ENCODE assay signal across 8 mouse cellular contexts in genomic region chr7:4922931-4923565, GRCm38 (mm10). TPM values are rescaled to one million over a fixed set of nuclear protein-coding genes. Genes with fewer than 3 reads are reported as not detected.
A peak's percentile ranks its signal among the peaks of the same experiment; 100 is the strongest.
DNase-seq lines count a peak whose midpoint lies in the region; ATAC-seq lines count a peak whose summit lies in the region.

No protein-coding gene starts in this region.

- under 1% methylated on average over 14 of the region's 14 CpGs for WGBS in embryonic facial prominence, embryonic 11.5 days
- under 1% methylated on average over 14 of the region's 14 CpGs for WGBS in hindbrain, embryonic 11.5 days
- WGBS in midbrain, embryonic 13.5 days = 1% methylated on average over 14 of the region's 14 CpGs

- H3K27ac ChIP-seq in embryonic facial prominence, embryonic 11.5 days (replicated peaks; ENCODE audit: low read depth, low read length) = peak overlapping the region; percentile 87
- peak overlapping the region; percentile 93 for H3K27ac ChIP-seq in hindbrain, embryonic 11.5 days (ENCODE audit: low read depth, low read length)
- peak overlapping the region; percentile 100 for H3K27ac ChIP-seq in midbrain, embryonic 13.5 days

- H3K4me3 ChIP-seq in embryonic facial prominence, embryonic 11.5 days (ENCODE audit: low read depth, low read length) = peak overlapping the region; percentile 23
- H3K4me3 ChIP-seq in hindbrain, embryonic 11.5 days (ENCODE audit: low read depth, low read length) = peak overlapping the region; percentile 34
- peak overlapping the region; percentile 42 for H3K4me3 ChIP-seq in midbrain, embryonic 13.5 days (replicated peaks)

- H3K9me3 ChIP-seq in embryonic facial prominence, embryonic 11.5 days (replicated peaks; ENCODE audit: control insufficient read depth, low read length) = no peaks in the 10 kb centered on the region
- H3K9me3 ChIP-seq in hindbrain, embryonic 11.5 days (ENCODE audit: control insufficient read depth, low read length) = no peaks in the 10 kb centered on the region
- H3K9me3 ChIP-seq in midbrain, embryonic 13.5 days = no peaks in the 10 kb centered on the region

- H3K4me1 ChIP-seq in embryonic facial prominence, embryonic 11.5 days (ENCODE audit: control insufficient read depth, insufficient read depth, low read length) = peaks cover 25% of the 10 kb centered on the region
- peaks cover 29% of the 10 kb centered on the region for H3K4me1 ChIP-seq in hindbrain, embryonic 11.5 days (replicated peaks; ENCODE audit: control insufficient read depth, insufficient read depth, low read length)
- H3K4me1 ChIP-seq in midbrain, embryonic 13.5 days (replicated peaks) = peaks cover 68% of the 10 kb centered on the region

- peak overlapping the region; percentile 50 for H3K9ac ChIP-seq in embryonic facial prominence, embryonic 11.5 days (replicated peaks; ENCODE audit: low read length)
- H3K9ac ChIP-seq in hindbrain, embryonic 11.5 days (ENCODE audit: low read depth, low read length) = peak overlapping the region; percentile 55
- H3K9ac ChIP-seq in midbrain, embryonic 13.5 days (replicated peaks) = peak overlapping the region; percentile 74

- peak; percentile 11 for ATAC-seq in embryonic facial prominence, embryonic 11.5 days (replicated peaks; ENCODE audit: insufficient number of reproducible peaks, low FRiP score, low TSS enrichment, low read depth)
- peak; percentile 59 for ATAC-seq in hindbrain, embryonic 11.5 days (ENCODE audit: low FRiP score)
- ATAC-seq in midbrain, embryonic 13.5 days = peak; percentile 46

- no peaks in the 10 kb centered on the region for H3K27me3 ChIP-seq in embryonic facial prominence, embryonic 11.5 days (ENCODE audit: control insufficient read depth, insufficient read depth, low read length)
- no peaks in the 10 kb centered on the region for H3K27me3 ChIP-seq in hindbrain, embryonic 11.5 days (ENCODE audit: control insufficient read depth, insufficient read depth, low read length)
- H3K27me3 ChIP-seq in midbrain, embryonic 13.5 days = no peaks in the 10 kb centered on the region

- peak; percentile 29 for DNase-seq in thymus, postnatal 25 days
- DNase-seq in thymus, postnatal 10 days (ENCODE audit: low spot score in 2 of 2) = no peak
- DNase-seq in embryonic facial prominence, embryonic 11.5 days (ENCODE audit: low spot score) = peak; percentile 91
- DNase-seq in hindbrain, embryonic 11.5 days (ENCODE audit: low spot score) = peak; percentile 91
- DNase-seq in layer of hippocampus, postnatal 36 days = peak; percentile 78 to 80
- DNase-seq in telencephalon, adult 2 months (ENCODE audit: low read depth, low spot score) = peak; percentile 54
- DNase-seq in adrenal gland, adult 8-10 months = no peak

- peaks cover 8% of the 10 kb centered on the region for H3K36me3 ChIP-seq in embryonic facial prominence, embryonic 11.5 days (replicated peaks; ENCODE audit: control insufficient read depth, insufficient read depth, low read depth, low read length)
- H3K36me3 ChIP-seq in hindbrain, embryonic 11.5 days (ENCODE audit: control insufficient read depth, insufficient read depth, low read length) = 0 out of 2 replicates have a peak, but pooled peaks cover 7% of the 10 kb centered on the region
- peaks cover 33% of the 10 kb centered on the region for H3K36me3 ChIP-seq in midbrain, embryonic 13.5 days

- peak overlapping the region; percentile 53 for H3K4me2 ChIP-seq in embryonic facial prominence, embryonic 11.5 days (ENCODE audit: low read depth, low read length)
- H3K4me2 ChIP-seq in hindbrain, embryonic 11.5 days (replicated peaks; ENCODE audit: low read depth, low read length) = peak overlapping the region; percentile 84
- H3K4me2 ChIP-seq in midbrain, embryonic 13.5 days (replicated peaks) = peak overlapping the region; percentile 76

RNA-seq across cellular contexts. Expression of gene Nat14, which starts 1.2 kb away (rescaled TPM):
- 2.7 and 2.8 TPM in 2 replicates for polyA plus RNA-seq in embryonic facial prominence, embryonic 11.5 days (2014; fragmentation: Nextera tagmentation; extraction: Ambion mirVana)
- polyA plus RNA-seq in hindbrain, embryonic 11.5 days (2014; fragmentation: Nextera tagmentation; extraction: Ambion mirVana) = 7.1 and 7.3 TPM in 2 replicates
- total RNA-seq in layer of hippocampus, postnatal 36 days (2021) = 100 to 1,000 TPM; 119 to 120 TPM
- polyA plus RNA-seq in midbrain, embryonic 13.5 days (2015; fragmentation: Nextera tagmentation; extraction: Ambion mirVana) = 29.5 and 31.1 TPM in 2 replicates
- total RNA-seq in adrenal gland, adult 8-10 months (2022) = 10 to 100 TPM in 2 of 4 experiments, 1 to 10 TPM in 2; 8.5 to 13.3 (median 10.4) TPM

RNA-seq across cellular contexts. Expression of gene Ssc5d, which starts 2.5 kb away (rescaled TPM):
- 0.97 and 1.2 TPM in 2 replicates for polyA plus RNA-seq in embryonic facial prominence, embryonic 11.5 days (2014; fragmentation: Nextera tagmentation; extraction: Ambion mirVana)
- 1.1 and 1.4 TPM in 2 replicates for polyA plus RNA-seq in hindbrain, embryonic 11.5 days (2014; fragmentation: Nextera tagmentation; extraction: Ambion mirVana)
- 1 to 10 TPM; 2.9 to 3.8 TPM for total RNA-seq in layer of hippocampus, postnatal 36 days (2021)
- 0.88 and 0.98 TPM in 2 replicates for polyA plus RNA-seq in midbrain, embryonic 13.5 days (2015; fragmentation: Nextera tagmentation; extraction: Ambion mirVana)
- total RNA-seq in adrenal gland, adult 8-10 months (2022) = 1 to 10 TPM; 1.7 to 4.5 (median 2.2) TPM

RNA-seq across cellular contexts. Expression of gene Zfp628, which starts 8.0 kb away (rescaled TPM):
- 2.5 and 3.6 TPM in 2 replicates for polyA plus RNA-seq in embryonic facial prominence, embryonic 11.5 days (2014; fragmentation: Nextera tagmentation; extraction: Ambion mirVana)
- polyA plus RNA-seq in hindbrain, embryonic 11.5 days (2014; fragmentation: Nextera tagmentation; extraction: Ambion mirVana) = 4.0 and 4.2 TPM in 2 replicates
- 10 to 100 TPM; 12.7 to 13.2 TPM for total RNA-seq in layer of hippocampus, postnatal 36 days (2021)
- 4.3 and 4.4 TPM in 2 replicates for polyA plus RNA-seq in midbrain, embryonic 13.5 days (2015; fragmentation: Nextera tagmentation; extraction: Ambion mirVana)
- total RNA-seq in adrenal gland, adult 8-10 months (2022) = 10 to 100 TPM; 14.4 to 20.6 (median 16.2) TPM

RNA-seq across cellular contexts. Expression of gene Gm36210, which starts 16.7 kb away (rescaled TPM):
- polyA plus RNA-seq in embryonic facial prominence, embryonic 11.5 days (2014; fragmentation: Nextera tagmentation; extraction: Ambion mirVana) = 0.27 TPM in 1 of 2 replicates, not detected in the other
- 0.11 TPM in 1 of 2 replicates, not detected in the other for polyA plus RNA-seq in hindbrain, embryonic 11.5 days (2014; fragmentation: Nextera tagmentation; extraction: Ambion mirVana)
- total RNA-seq in layer of hippocampus, postnatal 36 days (2021) = under 1 TPM; 0.51 to 0.62 TPM
- polyA plus RNA-seq in midbrain, embryonic 13.5 days (2015; fragmentation: Nextera tagmentation; extraction: Ambion mirVana) = 0.31 and 0.32 TPM in 2 replicates
- under 1 TPM in 1 of 4 experiments, not detected in 3; 0.26 TPM for total RNA-seq in adrenal gland, adult 8-10 months (2022)

RNA-seq across cellular contexts. Expression of gene Sbk2, which starts 41.2 kb away (rescaled TPM):
- polyA plus RNA-seq in embryonic facial prominence, embryonic 11.5 days (2014; fragmentation: Nextera tagmentation; extraction: Ambion mirVana) = 0.21 TPM in 1 of 2 replicates, not detected in the other
- 0.07 and 0.09 TPM in 2 replicates for polyA plus RNA-seq in hindbrain, embryonic 11.5 days (2014; fragmentation: Nextera tagmentation; extraction: Ambion mirVana)
- under 1 TPM; 0.27 to 0.30 TPM for total RNA-seq in layer of hippocampus, postnatal 36 days (2021)
- polyA plus RNA-seq in midbrain, embryonic 13.5 days (2015; fragmentation: Nextera tagmentation; extraction: Ambion mirVana) = 0.12 and 0.13 TPM in 2 replicates
- 1 to 10 TPM in 2 of 4 experiments, under 1 TPM in 1, not detected in 1; 0.45 to 2.1 (median 1.8) TPM for total RNA-seq in adrenal gland, adult 8-10 months (2022)

Comparison
In these comparisons a context has a peak if more than half of its experiments do, and no peak if none do; other contexts are left out.
1. DNase-seq: peak in thymus, postnatal 25 days (single experiment), embryonic facial prominence, embryonic 11.5 days (single experiment), hindbrain, embryonic 11.5 days (single experiment), layer of hippocampus, postnatal 36 days (2 of 2) and telencephalon, adult 2 months (single experiment); none in thymus, postnatal 10 days (0 of 2) and adrenal gland, adult 8-10 months (single experiment).
2. Peak in every context shown above with its lines, with median percentiles within 50 percentile points of each other: ATAC-seq, H3K27ac ChIP-seq, H3K4me2 ChIP-seq, H3K4me3 ChIP-seq and H3K9ac ChIP-seq.